Mouse (Mus musculus) lung, postnatal 0 days (tissue): ENCODE measurements around the gene Lrrc25.

ENCODE experiments used
- CTCF ChIP-seq: IDR thresholded peaks from 2 replicates; pipeline ENCODE4 v1.5.1; 2016; ENCODE audit warnings: antibody characterized with exemption, mild to moderate bottlenecking
- EP300 ChIP-seq: IDR thresholded peaks from 2 replicates; pipeline ENCODE4 v1.6.1; 2016; ENCODE audit warnings: antibody characterized with exemption, mild to moderate bottlenecking, control low read depth

DNA sequence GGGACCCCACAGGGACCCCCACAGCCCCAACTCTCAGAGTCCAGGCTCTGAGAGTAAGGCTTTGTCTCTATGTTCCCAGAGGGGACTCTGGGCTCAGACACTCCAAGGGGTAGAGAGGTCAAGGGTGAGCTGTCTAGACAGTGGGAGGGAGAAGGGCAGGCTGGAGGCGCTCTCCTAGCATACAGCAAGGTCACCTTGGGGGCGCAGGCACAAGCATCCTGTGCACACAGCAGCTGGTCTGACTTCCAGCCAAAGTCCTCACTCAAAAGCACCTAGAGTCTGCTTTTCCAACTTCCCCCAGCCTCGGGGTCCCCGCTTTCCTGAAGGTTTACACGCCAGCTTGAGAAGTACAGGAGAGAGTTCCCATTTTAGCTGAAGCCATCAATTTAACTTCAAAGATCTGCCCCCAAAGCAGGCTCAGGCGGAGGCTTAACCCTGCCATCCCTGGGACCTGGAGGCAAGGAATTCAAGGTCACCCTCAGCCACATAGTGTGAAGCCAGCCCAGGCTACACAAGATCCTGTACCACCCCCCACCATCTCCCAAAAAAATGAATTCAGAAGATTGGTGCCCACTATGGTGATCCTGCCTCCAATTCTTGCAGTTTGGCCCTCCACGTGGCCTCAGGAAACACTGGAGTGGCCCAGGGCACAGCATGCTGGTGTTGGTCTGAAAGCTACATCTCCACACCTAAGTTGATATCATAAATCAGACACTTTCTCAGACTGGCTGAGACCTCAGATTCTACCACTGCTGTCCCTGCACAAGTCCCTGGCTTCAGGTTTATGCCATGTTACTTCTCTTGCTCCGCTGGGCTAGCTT is 31.6 kb downstream of the Lrrc25 start:
- TF ChIP-seq CTCF (no peak), EP300 (no peak)
